Mouse (Mus musculus): ENCODE results near the gene Cdh23. TPM values are rescaled to one million over a fixed set of nuclear protein-coding genes. Genes with fewer than 3 reads are reported as not detected.

Cdh23 gene
- total RNA-seq, 2 experiments from 2014 or later: 1.2 to 2.2 TPM

DNA sequence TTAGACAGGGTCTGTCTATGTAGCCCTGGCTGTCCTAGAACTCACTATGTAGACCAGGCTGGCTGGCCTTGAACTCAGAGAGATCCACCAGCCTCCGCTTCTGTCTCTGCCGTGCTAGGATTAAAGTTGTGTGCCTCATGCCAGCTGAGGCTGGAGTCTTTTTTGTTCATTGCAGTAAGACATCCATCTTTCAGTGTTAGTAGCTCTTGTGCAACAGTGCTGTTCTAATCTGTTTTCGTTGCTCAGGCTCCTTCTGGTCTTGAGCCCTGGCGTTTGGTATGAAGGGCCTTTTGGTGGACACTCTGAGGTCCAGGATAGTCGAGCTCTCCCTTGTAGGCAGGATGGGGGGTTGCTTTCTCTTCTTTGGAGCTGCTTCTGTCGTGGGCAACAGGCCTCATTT, 332.9 kb downstream of the Cdh23 start:
- no peak for TF ChIP-seq CTCF (IDR thresholded peaks at IDR 0.05)
- DNase-seq (ENCODE audit: extremely low spot score in 1 of 2, low spot score in 2 of 2): no peak
- no peak overlapping the region for H3K4me3 ChIP-seq
- H3K27ac ChIP-seq: no peak overlapping the region
- intact Hi-C loops (cut with DNase I): no loop called here

DNA sequence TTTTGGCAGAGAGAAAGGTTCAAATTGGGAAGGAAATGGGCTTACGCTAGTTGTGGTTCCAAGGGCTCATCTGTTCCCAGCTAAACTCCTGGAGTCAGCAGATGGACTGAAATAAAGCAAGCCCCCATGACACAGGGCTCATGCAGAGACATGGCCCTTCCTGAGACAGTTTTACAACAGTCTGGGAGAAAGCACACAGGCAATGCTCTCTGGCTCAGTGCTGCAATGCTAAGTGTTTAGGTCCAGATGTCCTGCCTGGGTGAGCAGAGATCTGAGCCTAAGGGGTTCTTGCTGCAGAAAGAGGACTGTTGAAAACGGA, 334.0 kb downstream of the Cdh23 start:
- no peak for TF ChIP-seq CTCF (IDR thresholded peaks at IDR 0.05)
- Histone ChIP-seq H3K4me3 (no peak overlapping the region), H3K27ac (no peak overlapping the region)
- no peak for DNase-seq (ENCODE audit: extremely low spot score in 1 of 2, low spot score in 2 of 2)
- intact Hi-C loops (cut with DNase I): no loop called here

DNA sequence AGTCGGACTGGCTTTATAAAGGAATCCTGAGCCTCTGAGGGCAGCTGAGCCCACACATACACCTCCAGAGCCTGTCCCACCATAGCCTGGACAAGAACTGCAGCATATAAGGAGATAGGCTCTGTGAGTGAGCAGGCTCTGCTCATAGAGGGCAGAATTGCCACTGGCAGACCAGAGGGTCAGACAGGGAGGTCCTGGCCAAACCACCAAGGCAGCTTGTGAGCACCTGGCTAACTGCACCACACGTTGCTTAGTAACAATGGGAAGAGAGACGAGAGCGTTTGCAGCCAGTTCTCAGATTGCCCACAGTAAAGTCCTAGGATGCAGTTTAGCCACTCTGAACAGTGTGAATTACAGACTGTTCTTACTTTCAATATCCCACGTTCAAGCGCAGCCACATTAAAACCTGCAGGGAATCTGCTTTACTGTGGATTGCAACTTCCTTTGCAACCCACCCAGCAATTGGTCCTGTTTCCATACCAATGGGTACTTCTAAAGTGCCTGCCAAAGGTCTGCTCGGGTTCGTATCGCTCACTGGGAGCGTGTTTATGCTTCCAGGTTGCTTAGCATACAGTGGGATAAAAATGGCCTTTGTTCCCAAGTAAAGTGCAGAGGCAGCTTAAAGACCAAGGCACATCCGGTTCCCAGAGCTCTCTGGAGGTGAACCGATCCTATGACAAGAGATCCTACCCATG, 334.5 kb downstream of the Cdh23 start:
- intact Hi-C loops (cut with DNase I): no loop called here
- TF ChIP-seq CTCF (IDR thresholded peaks at IDR 0.05): no peak
- no peak overlapping the region for H3K27ac ChIP-seq
- H3K4me3 ChIP-seq: no peak overlapping the region
- DNase-seq (ENCODE audit: extremely low spot score in 1 of 2, low spot score in 2 of 2): no peak

DNA sequence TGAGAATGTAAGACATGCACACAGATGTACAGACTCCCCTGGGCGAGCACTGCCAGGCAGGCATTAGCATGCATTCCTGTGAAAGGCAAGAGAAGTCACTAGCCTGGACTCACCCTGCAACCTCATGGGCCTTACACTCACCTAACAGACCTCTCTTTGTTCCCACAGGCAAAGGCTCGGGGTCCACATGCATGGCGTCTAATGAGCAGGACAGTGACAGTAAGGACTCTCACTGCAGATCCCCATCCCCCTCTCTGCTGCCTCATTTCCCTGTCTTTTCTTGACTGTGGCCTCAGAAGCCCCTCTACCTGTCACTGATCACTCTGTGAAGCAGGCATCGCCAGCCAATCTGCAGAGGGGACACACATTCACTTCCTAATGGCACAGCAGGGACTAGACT, 337.5 kb downstream of the Cdh23 start:
- Histone ChIP-seq H3K27ac (no peak overlapping the region), H3K4me3 (no peak overlapping the region)
- no peak for TF ChIP-seq CTCF (IDR thresholded peaks at IDR 0.05)
- DNase-seq (ENCODE audit: extremely low spot score in 1 of 2, low spot score in 2 of 2): no peak
- intact Hi-C loops (cut with DNase I): no loop called here

DNA sequence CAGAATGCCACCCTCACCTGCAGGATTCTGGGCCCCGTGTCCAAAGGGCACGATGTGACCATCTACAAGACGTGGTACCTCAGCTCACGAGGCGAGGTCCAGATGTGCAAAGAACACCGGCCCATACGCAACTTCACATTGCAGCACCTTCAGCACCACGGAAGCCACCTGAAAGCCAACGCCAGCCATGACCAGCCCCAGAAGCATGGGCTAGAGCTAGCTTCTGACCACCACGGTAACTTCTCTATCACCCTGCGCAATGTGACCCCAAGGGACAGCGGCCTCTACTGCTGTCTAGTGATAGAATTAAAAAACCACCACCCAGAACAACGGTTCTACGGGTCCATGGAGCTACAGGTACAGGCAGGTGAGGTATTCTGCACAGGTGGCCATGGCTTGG, 338.4 kb downstream of the Cdh23 start:
- H3K27ac ChIP-seq: no peak overlapping the region
- no peak overlapping the region for H3K4me3 ChIP-seq
- intact Hi-C loops (cut with DNase I): no loop called here
- no peak for DNase-seq (ENCODE audit: extremely low spot score in 1 of 2, low spot score in 2 of 2)
- no peak for TF ChIP-seq CTCF (IDR thresholded peaks at IDR 0.05)

DNA sequence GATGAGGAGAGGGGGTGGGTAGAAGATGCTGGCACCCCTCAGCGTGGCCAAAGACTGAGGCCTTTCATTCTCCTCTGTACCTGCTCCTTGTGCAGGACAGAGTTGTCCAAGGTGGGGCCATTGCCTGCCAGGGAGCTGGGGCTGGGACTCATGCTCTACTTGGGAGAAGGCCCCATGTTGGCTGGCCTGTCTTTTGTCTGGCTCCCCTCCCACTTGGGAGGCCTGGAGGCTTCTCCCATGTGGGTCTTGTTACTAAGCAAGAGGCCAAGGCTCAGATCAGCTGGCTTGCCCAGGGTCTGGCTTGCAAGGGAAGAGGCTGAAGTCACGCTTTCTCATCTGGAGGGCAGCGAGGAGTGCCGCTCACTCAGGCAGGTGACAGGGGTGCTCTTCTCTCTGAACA, 338.8 kb downstream of the Cdh23 start:
- TF ChIP-seq CTCF (IDR thresholded peaks at IDR 0.05): no peak
- Histone ChIP-seq H3K27ac (no peak overlapping the region), H3K4me3 (no peak overlapping the region)
- DNase-seq (ENCODE audit: extremely low spot score in 1 of 2, low spot score in 2 of 2): no peak
- intact Hi-C loops (cut with DNase I): no loop called here

DNA sequence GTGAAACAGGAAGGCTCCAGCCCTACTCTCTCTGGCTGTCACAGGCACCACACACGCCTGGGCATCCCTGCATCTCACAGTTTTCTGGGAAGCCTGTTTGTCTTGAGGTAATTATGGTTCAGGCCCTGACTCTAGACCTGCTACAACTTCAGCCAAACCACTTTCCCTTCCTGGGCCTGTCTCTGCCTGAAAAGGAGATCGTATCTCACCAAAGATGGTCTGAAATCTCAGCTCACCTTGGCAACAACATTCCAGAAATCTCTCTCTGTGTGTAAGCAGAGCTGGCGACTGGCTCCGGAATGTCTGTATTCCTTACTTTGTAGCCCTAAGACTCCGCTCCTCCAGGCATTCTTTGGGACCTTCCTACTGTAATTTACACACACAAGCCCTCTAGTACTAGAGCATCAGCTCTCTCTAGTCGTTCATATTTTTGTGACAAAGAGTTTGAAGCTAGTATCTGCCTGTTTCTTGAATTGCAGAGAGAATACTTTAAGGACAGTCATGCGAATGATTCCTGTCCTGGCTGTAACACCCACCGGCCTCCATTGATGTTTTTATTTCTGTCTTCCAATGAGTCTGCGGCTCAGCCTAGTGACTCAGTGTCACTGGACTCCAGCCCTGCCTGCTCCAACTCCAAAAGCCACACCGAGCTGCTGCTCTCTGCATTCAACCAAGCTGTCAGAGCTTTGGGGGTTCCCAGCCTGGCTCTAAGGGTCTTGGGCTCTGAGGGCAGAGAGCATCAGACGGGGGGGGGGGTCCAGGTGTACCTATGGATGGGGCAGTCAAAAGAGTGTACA, 341.2 kb downstream of the Cdh23 start:
- DNase-seq (ENCODE audit: extremely low spot score in 1 of 2, low spot score in 2 of 2): no peak
- intact Hi-C loops (cut with DNase I): no loop called here

DNA sequence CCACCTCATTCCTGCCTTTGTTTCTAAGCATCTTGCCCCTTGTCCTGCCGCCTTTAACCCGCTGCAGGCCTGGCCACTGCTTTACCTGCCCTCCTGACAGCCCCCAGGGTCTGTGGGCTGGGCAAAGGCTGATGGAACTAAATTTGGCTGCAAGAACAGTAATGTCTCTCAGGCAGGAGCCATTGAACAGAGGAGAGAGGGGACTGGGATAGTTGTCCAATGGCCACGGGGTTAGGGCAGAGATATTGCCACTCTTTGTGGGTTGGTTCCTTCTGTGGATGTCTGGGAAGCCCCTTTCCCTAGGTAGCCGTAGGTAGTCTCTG, 342.3 kb downstream of the Cdh23 start:
- Histone ChIP-seq H3K27ac (no peak overlapping the region), H3K4me3 (no peak overlapping the region)
- TF ChIP-seq CTCF (IDR thresholded peaks at IDR 0.05): no peak
- DNase-seq (ENCODE audit: extremely low spot score in 1 of 2, low spot score in 2 of 2): no peak
- intact Hi-C loops (cut with DNase I): no loop called here

More for the DNA sequence above, 341.2 kb downstream of the Cdh23 start:
- no peak for TF ChIP-seq CTCF (IDR thresholded peaks at IDR 0.05)
- H3K27ac ChIP-seq: no peak overlapping the region
- no peak overlapping the region for H3K4me3 ChIP-seq

DNA sequence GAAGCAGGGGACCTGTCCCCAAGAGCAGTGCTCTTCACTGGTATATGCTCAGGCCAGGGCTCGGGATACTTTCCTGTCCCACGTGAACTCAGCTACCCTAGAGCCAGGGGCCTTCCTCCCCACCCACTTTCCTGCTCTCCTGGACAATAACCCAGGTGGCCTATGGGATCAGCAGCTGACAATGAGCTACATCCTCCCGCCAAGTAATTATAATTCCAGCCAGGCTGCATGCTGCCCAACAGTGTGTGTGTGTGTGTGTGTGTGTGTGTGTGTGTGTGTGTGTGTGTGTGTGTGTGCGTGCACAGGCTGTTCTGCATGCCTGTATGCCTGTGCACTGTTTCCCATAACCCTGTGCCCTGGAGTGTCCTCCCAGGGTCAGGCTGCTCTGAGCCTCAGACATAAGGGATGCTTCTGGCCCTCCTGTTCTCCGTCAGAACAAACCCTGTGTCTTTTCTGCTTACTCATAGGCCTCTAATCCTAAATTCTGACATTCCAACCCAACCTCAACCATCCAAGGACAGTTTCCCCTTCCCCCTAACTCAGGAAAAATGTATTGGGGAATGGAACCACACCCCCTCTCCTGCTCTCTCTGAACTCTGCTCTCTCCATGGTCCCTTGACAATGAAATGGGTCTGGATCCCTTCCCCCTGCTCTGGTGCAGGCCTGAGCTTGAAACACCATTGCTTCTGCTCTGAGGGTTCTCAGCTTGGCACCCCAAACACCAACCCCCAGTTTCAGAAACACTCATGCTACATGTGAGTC, 342.9 kb downstream of the Cdh23 start:
- TF ChIP-seq CTCF (IDR thresholded peaks at IDR 0.05): no peak
- Histone ChIP-seq H3K4me3 (no peak overlapping the region), H3K27ac (no peak overlapping the region)
- intact Hi-C loops (cut with DNase I): no loop called here
- DNase-seq (ENCODE audit: extremely low spot score in 1 of 2, low spot score in 2 of 2): no peak

DNA sequence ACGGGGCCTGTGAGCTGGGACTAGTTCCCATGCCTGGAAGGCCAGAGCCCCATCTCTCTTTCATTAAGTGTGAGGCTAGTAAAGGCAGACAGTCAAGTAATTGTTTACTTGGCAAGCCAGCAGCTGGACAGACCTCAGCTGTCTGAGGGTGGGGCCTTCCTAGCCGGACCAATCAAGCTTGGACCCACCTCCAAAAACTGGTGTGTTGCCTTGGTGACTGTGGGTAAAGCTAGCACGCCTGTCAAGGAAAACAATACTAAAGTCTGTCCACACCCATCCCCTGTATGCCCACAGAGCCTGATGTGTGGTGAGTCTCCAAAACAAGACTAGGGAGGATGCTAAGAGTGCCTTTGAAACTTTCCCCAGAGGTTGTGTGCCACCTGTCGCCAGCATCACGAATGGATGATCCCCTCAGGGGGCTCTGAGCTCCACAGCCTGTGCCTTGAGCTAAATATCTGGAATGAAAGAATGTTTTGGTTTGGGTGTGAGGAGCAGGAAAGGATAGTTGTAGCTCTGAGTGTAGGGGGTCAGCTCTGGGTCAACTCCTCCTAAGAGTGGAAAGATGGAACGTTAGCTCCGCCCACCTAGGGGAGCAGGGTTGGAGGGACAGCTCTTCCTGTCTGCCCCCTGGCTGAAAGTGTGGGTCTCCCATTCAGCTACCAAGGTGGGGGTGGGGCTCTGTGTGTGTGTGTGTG, 344.4 kb downstream of the Cdh23 start:
- Histone ChIP-seq H3K4me3 (no peak overlapping the region), H3K27ac (no peak overlapping the region)
- no peak for TF ChIP-seq CTCF (IDR thresholded peaks at IDR 0.05)
- DNase-seq (ENCODE audit: extremely low spot score in 1 of 2, low spot score in 2 of 2): no peak
- intact Hi-C loops (cut with DNase I): no loop called here

DNA sequence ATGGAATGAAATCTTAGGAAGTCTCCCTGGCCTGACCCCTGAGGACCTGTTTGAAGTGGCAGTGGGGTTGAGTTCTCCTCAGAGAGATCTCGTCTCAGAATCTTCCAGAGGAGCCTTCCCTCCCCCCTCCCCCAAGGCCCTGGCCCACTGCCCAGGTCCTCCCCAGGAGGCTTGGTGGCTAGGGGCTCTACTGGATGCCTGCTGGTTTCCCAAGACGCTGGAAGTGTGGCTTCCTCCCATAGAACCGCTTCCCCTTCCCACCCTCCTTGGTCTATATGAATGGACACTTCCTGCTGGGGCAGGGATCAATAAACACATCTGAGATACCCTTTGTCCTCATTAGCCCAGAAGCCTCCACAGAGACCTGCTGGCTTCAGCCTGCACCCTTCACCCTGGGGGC, 345.0 kb downstream of the Cdh23 start:
- TF ChIP-seq CTCF (IDR thresholded peaks at IDR 0.05): no peak
- intact Hi-C loops (cut with DNase I): no loop called here
- Histone ChIP-seq H3K27ac (no peak overlapping the region), H3K4me3 (no peak overlapping the region)
- DNase-seq (ENCODE audit: extremely low spot score in 1 of 2, low spot score in 2 of 2): no peak

DNA sequence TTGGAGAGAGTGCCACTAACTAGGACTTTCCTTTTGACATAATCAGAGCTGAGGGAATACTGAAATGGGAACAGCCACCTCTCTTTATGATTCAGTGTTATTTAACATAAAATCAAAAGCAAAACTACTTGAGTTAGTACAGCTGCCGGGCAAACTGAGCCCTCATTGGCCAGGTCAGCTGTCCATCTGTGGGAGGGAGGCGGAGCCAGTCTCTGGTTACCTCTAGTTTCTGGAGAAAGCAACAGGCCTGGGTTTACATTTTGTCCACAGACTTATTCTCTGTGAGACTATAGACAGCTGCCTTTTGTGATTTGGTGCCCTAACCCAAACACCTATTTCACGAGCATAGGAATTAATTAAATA, 345.5 kb downstream of the Cdh23 start:
- intact Hi-C loops (cut with DNase I): no loop called here
- peak; percentile 64 to 77 for DNase-seq (ENCODE audit: extremely low spot score in 1 of 2, low spot score in 2 of 2)
- peak overlapping the region; percentile 34 for H3K4me3 ChIP-seq
- no peak for TF ChIP-seq CTCF (IDR thresholded peaks at IDR 0.05)
- no peak overlapping the region for H3K27ac ChIP-seq
